Mouse (Mus musculus) layer of hippocampus, adult 8-10 months (tissue): Measurements from ENCODE around the gene Dync2li1. TPM values are rescaled to one million over a fixed set of nuclear protein-coding genes. Genes with fewer than 3 reads are reported as not detected.

Source experiments
- DNase-seq, 2 experiments: peaks; one replicate each; pipeline ENCODE4 v3.0.0; 2022; ENCODE audit warnings: low spot score in 2 of 2
- total RNA-seq, 4 experiments: library from RNA; stranded (reverse); gene quantifications; 2 replicates each; pipeline ENCODE4 v1.2.4; 2022

The Dync2li1 gene
- total RNA-seq, 4 experiments from 2014 or later: 21.0 to 27.2 (median 23.5) TPM

DNA sequence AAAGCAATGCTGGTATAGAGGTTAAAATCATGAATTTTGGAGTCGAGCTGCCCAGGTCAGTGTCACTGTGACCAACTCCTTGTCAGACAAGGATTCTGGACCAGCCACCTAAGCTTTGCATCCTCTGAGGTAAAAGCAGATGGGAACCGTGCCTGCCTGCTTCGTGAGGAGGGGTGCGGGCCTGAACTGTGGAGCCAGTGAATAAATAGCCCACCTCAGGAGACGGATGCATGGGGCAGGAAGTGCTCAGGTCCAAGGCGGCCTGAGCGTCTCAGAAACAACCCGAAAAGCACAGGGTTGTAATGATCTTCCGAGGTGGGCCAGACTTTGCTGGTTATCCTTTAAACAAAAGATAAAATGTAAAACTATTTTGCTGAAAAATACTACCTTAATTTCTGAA, 18.8 kb downstream of the Dync2li1 start:
- DNase-seq: no peak

DNA sequence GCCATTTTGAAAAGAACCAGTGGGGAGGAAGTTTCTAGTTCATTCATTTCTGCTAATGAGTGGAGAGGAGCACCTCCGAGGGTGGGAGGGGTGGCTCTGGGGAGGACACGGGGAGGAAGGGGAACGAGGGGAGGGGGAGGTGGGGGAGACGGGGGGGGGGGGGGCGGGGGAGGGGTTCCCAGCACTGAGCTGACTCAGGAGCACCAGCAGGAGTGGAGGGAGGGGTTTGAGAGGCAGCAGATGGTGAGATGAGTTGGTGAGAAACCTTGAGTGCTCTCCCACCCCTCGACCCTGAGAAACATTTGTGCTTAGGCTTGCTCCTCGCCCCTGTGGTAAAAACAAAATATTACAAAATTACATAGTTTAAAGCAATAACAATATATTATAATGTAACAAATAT, 19.6 kb downstream of the Dync2li1 start:
- no peak for DNase-seq

DNA sequence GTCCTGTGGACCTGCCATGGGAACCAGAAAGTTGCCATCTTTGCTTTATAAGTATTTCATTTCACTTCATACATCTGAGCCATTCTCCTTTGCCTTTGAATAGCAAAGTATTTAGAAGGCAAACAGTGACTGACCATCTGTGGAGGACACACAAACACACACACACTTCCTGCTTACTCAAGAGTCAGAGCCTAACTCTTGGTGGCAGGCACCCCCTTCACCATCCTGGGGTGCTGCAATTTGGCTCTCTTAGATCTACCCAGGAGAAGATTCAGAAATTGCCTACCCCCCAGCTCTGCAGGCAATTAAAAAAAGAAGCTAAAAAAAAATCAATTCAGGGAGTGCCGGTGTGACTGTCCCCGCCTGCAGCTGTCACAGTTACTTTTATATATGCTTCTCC, 20.2 kb downstream of the Dync2li1 start:
- DNase-seq: no peak

DNA sequence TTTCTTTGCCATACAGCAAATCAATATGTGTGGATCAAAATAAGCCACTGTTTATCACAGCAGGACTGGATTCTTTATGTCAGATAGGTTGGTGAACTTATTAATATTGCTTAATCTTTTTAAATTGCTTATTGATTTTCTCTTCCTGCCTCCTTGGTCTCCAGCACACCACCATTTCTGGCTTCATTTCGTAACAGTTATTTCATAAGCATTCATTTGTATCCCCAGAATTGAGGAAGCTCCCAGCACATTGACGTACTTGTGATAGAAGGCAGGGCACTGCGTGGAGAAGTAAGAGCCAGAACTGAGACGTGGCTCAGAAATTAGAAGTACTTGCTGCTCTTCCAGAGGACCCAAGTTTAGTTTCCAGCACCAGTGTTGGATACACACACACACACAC, 21.3 kb downstream of the Dync2li1 start:
- DNase-seq: no peak

DNA sequence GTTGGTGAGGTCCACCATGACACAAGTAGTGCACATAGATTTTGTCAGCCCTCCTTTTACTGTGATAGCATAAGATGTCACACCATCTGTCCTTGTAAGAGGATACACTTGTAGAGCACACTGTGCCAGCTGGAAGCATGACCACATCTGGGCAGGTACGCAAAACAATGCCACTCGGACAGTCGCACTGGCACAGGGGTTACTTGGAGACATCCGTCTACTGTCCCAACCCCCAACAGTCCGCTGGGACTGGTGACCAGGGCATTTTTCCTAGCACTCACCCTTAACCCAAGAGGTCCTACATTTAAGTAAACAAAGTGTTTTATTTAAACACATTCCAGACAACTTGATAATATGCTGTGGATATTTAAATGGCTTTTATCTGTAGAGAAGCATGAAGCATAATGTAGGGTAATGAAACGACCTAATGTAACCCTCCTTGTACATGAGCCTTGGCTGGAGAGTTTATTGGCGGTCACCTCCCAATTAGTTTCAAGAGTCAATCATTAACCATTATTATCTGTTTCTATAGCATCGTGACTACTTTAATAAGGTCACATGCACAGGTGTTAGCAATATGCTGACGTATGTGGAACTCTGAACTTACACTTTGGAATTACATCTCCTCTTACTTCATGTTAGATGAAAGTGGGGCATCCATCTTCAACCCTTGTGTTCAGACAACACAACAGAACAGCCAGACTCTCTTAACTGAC, 24.2 kb downstream of the Dync2li1 start:
- no peak for DNase-seq

DNA sequence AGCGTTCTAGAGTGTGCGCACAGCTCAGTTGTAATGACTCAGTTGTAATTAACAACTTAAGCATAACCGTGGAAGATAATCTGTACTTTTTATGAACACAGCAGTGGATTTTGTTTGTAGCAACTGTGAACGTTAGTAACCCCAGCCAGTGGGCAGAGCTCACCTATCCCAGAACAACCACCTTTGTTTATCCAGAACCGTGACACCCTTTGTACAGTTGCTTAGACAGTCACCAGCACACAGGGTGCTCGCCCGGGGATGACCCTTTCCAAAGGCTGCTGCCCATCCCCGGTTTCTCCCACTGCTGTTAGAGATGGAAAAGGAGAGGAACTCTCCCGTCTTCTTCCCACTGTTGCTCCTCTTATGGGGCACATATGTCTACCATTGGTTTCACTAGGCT, 27.2 kb downstream of the Dync2li1 start:
- no peak for DNase-seq

DNA sequence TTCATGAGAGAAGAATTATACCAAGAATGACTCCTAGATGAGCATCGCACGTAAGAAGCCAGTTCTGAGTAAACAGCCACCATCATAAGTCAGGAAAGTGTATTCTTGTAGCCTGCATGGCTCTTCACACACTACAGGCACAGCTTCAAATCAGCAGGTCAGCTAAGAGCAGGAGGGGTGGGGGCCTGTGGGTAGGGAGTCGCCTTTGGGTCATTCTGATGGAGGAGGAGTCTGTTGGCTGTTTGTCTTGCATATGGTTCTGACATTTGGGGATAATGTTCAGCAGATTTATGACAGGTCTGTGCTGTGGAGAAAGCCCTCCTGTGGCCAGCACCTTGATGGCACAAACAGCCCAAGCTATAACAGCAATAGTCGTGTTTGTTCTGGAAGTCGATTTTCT, 29.9 kb downstream of the Dync2li1 start:
- DNase-seq: no peak

DNA sequence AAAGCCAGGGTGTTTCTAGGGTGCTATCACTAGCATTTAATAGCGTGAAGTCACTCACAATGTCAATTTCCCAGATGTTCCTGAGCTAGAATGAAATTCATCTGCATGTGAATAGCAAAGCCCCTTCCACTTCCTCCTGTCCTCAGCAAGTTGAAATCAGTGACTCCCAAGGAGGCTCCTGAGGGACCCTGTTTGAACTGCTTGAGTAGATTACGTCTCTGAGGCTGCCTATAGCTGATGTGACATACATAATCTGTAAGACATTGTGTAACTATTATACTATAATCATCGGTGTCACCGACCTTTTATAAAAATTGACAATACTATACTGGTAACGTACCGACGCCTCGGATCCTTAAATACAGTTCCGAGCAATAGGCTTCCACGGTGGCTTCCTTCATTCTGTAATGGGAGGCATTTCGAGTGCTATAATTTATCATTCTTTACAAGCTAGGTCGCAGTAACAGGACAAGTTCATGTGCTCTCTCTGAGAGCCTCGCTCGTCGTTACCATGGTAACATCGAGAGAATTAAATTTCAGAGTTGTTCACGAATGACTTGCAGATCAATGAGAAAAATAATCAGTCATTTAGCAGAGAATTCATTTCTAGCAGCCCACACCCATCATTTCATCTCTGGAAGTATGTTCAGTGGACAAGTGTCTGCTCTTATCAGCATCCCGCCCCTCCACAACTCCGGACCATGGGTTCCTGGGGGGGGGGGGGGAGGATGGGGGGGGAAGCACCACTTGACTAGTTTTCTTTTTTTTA, 30.5 kb downstream of the Dync2li1 start:
- DNase-seq: no peak

DNA sequence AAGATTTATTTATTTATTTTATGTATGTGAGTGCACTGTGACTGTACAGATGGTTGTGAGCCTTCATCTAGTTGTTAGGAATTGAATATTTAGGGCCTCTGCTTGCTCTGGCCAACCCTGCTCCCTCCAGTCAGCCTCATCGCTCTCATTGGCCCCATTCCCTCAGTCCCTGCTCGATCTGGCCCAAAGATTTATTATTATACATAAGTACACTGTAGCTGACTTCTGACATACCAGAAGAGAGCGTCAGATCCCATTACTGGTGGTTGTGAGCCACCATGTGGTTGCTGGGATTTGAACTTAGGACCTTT, 31.1 kb downstream of the Dync2li1 start:
- no peak for DNase-seq

DNA sequence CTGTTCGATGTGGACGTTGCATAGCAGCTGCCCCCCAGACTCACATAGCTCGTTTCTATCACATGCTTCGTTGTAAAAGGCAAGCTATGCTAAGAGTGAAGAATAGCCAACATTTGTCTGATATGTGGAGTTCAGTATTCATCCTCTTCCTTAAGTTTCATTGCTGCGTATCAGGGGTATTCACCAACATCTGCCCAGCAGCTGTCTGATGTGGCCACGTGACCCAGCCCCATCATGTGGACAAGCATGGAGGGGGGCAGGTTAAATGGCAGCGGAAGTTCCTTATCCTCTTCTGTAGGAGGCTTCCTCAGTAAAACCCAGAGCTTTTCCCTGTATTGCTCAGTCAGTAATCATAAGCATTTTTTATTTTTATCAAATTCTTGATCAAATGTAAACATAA, 31.5 kb downstream of the Dync2li1 start:
- DNase-seq: no peak

DNA sequence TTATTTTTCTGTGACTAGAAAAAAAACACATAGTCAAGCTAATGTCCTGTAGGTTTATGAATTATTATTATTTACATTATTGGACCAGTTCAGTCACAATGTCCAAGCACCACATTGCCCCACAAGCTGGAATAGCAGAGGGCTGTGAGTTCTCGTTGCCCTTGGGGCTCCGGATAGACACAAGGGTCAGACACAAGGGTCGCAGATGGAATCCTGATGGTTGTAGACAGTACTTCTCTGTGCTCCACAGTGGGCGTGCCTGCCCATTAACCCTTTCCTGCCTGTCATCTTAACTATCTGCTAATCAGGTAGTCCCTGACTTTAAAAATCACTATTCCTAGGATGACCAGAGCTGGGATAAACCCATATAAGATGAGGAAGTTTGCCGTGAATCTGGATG, 31.9 kb downstream of the Dync2li1 start:
- DNase-seq: no peak

DNA sequence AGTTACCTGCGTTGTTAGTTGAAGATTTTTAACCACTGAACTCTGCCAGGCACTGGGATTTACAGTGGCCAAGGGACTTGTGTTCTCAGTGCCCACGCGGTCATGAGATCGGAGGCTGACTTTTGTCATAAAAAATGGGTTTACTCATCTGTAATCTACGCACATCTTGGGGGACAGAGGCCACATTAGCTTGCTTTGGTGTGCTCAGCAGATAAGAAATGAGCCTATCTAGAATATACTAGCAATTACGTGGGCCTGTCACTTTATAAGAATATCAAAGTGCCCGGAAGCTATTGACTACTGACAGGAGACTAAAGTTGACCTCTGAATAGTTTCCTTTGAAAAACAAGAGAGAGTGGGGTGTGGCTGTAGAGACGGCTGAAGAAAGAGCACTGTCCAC, 32.7 kb downstream of the Dync2li1 start:
- DNase-seq: no peak

DNA sequence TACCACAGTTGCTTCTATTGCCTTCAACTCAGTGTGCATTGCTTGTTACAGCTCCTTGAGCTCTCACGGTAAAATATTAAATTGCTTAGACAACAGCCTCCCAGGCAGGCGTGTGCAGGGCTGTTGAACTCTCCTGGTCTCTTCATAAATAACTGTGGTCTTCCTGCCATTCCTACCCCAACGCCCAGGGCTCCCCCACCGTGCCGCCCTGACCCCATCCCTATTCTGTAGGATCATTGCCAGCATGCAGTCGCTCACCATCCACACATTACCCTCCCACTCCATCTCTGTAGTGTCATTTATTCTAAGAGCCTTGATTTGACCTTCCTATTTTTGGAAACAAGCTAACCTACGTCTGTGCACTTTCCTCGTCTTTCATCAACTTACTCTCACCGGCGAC, 38.8 kb downstream of the Dync2li1 start:
- no peak for DNase-seq

DNA sequence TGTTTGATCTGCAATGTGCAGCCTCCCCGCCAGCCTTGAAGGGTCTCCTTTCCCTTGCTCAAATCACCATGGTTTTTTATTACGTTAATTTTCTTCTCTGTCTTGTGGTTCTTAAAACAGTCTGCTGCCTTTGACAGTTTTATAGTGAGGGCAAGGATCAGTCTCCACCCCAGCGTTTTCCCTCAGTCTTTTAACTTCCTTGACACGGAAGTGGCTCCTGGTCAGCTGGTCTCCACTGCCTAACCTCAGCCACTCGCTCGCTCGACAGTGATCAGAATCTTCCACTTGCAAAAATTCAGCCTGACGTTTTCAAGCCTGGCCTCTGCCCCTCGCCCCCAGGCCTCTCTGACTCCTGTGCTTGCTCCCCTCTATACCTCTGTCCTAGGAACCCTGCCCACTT, 39.4 kb downstream of the Dync2li1 start:
- no peak for DNase-seq

DNA sequence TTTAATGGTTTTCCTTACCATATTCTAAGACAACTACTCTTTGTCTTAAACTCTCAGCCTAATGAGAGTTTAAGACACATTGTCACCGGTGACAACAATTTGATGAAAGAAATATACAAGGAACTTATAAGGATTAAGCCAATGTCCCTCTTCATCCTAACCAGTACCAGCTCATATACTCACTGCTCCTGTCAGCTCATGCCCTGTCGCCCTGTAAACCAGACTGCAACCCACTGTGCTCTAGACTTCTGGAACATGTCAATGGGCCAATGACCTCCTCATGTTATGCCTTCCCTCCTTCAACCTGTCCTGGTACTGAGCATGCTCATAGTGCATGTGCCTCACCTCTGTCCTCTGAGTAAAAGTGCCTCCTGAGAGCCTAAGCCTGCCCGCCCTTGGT, 41.6 kb downstream of the Dync2li1 start:
- DNase-seq: no peak

DNA sequence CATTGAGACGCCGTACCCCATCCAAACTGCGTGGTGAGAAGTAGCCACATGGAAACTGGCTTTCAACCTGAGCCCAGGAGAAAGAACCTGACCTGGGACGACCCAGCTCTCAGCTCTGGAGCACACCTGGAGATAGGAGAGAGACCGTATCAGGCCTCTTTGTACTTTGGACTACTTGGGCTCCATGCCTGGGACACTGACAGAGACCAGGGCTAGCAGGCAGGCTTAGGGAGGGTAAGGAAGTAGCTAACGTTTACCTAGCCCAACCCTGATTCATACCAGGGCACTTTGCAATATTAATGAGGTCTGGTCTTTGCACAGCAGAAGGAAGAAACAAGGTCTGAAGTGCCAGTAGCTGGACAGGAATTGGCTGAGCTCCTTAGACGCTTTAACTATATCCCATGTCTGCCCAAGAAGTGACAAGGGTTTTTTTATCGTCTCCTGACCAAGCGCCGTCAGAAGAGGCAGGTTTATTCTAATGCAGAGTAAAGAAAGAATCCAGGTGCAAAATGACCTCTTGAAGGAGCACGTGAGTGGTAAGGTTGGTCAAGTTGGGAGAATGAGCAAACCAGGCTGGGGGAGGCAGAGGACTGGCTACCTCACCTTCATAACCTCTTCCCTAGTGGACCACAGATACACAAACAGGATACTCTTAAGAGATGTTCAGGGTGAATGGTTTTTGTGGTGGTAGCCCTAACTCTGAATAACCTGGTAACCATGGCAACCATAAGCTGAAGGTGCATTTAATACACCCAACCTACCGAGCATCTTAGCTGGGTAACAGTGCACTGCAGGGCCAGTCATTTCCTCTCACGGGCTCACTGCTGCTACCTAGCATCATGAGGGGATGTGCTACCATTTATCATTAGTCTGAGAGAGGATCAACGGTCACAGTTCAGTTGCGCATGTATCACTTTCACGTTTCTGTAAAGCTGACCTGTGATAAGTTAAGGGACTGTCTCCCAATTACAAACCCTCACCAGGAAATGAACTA, 46.4 kb downstream of the Dync2li1 start:
- no peak for DNase-seq

DNA sequence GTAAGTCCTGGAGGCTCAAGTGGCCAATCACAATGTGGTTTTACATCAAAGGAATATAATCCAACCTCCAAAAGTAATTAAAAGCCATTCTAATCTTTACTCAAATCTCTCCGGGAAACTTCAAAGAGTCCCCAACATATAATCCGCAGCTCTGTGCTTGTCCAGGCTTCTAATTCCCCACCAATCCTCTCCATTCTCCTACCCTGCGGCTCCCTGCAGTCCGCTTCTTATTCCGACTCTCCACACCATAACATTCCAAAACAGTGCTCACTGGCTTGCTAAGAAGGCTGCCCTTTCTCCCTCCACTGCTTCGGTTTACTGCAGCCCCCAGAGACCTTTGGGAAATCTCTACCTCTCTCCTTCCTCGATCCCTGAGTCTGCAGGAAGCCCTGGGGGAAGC, 47.8 kb downstream of the Dync2li1 start:
- no peak for DNase-seq

DNA sequence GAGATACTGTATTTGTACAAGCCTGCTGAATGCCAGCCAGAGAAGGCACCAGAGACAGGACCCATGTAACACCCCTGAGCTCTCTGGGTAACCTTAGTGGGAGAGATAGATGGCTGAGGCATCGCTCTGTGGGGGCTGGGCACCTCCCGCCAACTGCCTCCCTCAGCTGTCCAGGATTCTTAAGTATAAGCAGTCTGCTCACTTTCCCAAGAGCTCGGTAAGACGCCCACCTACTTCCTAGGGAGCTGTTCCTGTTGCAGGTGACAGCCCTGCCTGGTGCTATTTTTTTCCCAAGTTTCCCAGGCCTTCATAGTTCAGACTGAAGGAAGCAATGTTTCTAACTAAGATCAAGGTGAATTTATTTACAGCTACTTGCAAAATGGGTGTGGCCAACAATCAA, 48.9 kb downstream of the Dync2li1 start:
- no peak for DNase-seq

DNA sequence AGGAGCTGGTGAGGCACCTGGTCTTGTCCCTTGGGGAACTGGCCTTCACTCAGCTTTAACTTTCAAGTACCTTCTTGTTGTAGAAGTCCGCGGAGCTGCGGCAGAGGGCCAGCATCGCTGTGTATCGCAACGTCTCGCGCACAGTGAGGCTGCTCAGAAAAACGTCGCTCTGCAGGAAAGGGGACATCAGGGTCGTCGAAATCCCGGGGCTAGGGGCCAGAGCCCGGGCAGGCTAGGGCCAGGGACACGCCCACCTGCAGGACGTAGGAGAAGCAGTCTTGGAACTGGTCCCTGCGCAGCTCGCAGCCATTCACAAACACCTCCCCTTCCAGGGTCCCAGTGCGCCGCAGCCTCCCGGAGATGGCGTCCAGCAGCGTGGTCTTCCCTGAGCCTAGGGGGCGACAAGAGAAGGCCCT, 49.7 kb downstream of the Dync2li1 start, which contains the start of gene Abcg8:
TSS of gene Abcg8 (plus strand) at position 352 of the 416 bp plus-strand sequence.
- DNase-seq: no peak

DNA sequence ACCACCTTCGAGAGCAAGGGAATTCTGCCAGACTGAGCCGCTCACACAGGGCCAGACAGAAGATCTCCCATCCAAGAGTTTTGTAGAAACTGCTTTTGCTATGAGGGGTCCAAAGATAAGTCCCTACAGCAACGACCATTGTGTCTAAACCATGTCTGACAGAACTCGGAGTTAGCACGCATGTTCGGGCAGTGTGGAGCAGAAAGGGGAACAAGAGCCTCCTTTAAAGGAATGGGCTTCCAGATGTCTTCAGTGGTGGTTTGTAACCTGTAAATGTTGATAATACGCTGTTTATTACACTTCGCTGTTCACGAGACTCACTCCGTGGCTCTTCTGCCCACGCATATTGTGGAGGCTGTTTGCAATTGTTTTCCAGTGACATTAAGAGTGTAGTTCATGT, 51.3 kb downstream of the Dync2li1 start:
- DNase-seq: no peak

DNA sequence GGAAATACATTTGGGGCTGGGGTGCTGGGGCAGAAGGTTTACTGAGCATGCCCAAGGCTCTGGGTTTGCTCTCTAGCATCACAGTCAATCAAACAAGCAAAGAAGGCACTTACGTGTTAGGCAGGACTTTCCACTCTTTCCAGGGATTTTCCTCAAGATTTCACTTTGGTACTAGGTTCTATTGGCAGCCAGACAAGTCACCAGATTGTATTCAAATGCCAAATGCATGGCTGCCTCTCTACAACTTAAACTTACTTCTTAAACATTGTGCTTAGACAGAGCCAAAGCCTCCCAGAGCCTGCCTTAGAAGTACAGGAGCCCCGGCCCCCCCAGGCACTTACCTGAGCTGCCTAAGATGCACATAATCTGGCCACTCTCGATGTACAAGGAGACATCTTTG, 55.4 kb downstream of the Dync2li1 start:
- DNase-seq: no peak
